Mouse (Mus musculus) liver, embryonic 12.5 days (tissue): ENCODE results near the gene Abcc4. TPM values are rescaled to one million over a fixed set of nuclear protein-coding genes. Genes with fewer than 3 reads are reported as not detected.
A peak's percentile ranks its signal among the peaks of the same experiment; 100 is the strongest.
"Not testable (repeated sequence)": the region's sequence is repeated elsewhere in the genome, so short reads cannot be mapped to it uniquely, and the experiment has no call there.

Experiments used
- ATAC-seq: fragments of 200-750 bp; cut with Nextera tagmentation; 2 replicates; pipeline ENCODE4 v1.8.0; 2017; ENCODE audit warnings: moderate number of reproducible peaks, mild to moderate bottlenecking, moderate library complexity
- H3K27ac ChIP-seq: fragments of 300-500 bp; sonication (generic); 2 replicates; pipeline ENCODE4 v1.5.1; 2016; ENCODE audit warnings: mild to moderate bottlenecking
- H3K27me3 ChIP-seq: fragments of 300-500 bp; sonication (generic); replicated peaks from 2 replicates; pipeline ENCODE4 v1.6.1; 2016; ENCODE audit warnings: mild to moderate bottlenecking, moderate library complexity
- H3K36me3 ChIP-seq: fragments of 300-500 bp; sonication (generic); 2 replicates; pipeline ENCODE4 v1.6.1; 2016; ENCODE audit warnings: mild to moderate bottlenecking, moderate library complexity
- H3K4me1 ChIP-seq: fragments of 300-500 bp; sonication (generic); 2 replicates; pipeline ENCODE4 v1.6.1; 2016
- H3K4me2 ChIP-seq: fragments of 300-500 bp; sonication (generic); 2 replicates; pipeline ENCODE4 v1.6.1; 2016; ENCODE audit warnings: mild to moderate bottlenecking, moderate library complexity
- H3K4me3 ChIP-seq: fragments of 300-500 bp; sonication (generic); 2 replicates; pipeline ENCODE4 v1.5.1; 2016; ENCODE audit warnings: mild to moderate bottlenecking, moderate library complexity
- H3K9ac ChIP-seq: fragments of 300-500 bp; sonication (generic); 2 replicates; pipeline ENCODE4 v1.6.1; 2016; ENCODE audit warnings: mild to moderate bottlenecking, moderate library complexity
- H3K9me3 ChIP-seq: fragments of 300-500 bp; sonication (generic); replicated peaks from 2 replicates; pipeline ENCODE4 v1.6.1; 2016; ENCODE audit warnings: mild to moderate bottlenecking, moderate library complexity
- WGBS: fragments of 180-500 bp; shearing (Covaris S2); methylation state at CpG from one replicate; pipeline ENCODE4 v1.1.7; 2016; ENCODE audit not compliant: insufficient replicate concordance; 5-methylcytosine and 5-hydroxymethylcytosine counted together
- polyA plus RNA-seq: library from polyadenylated mRNA; unstranded; fragments of >200 nt; fragmentation: Nextera tagmentation; extraction: Ambion mirVana; gene quantifications from 2 replicates; pipeline ENCODE4 v1.2.1, GENCODE M21; 2016

Gene Abcc4
- polyA plus RNA-seq, 1 experiment from 2014 or later: 3.0 TPM

- Histone ChIP-seq H3K4me3 (no peak overlapping the region), H3K4me2 (no peak overlapping the region), H3K27me3 (no peaks in the 10 kb centered on the region), H3K9me3 (no peaks in the 10 kb centered on the region), H3K36me3 (no peaks in the 10 kb centered on the region), H3K27ac (no peak overlapping the region), H3K4me1 (peaks cover 29% of the 10 kb centered on the region), H3K9ac (no peak overlapping the region)
- ATAC-seq: no peak
- WGBS: 80% methylated on average over 20 of the region's 20 CpGs
These were observed 54.1 kb downstream of the Abcc4 start for GRCm38 (mm10) chr14:118651704-118652439.

- H3K4me1 ChIP-seq: peaks cover 15% of the 10 kb centered on the region
- H3K4me3 ChIP-seq: no peak overlapping the region
- H3K4me2 ChIP-seq: no peak overlapping the region
- no peak for ATAC-seq
- H3K36me3 ChIP-seq: no peaks in the 10 kb centered on the region
- no peak overlapping the region for H3K27ac ChIP-seq
- WGBS: 90% methylated on average over 2 of the region's 2 CpGs
- no peak overlapping the region for H3K9ac ChIP-seq
- no peaks in the 10 kb centered on the region for H3K27me3 ChIP-seq
- H3K9me3 ChIP-seq: no peaks in the 10 kb centered on the region
These were observed 56.1 kb downstream of the Abcc4 start for GRCm38 (mm10) chr14:118649895-118650256.

GRCm38 (mm10) chr14:118649199-118649894, 56.7 kb downstream of the Abcc4 start:
- ATAC-seq: peak; percentile 71
- Histone ChIP-seq H3K9me3 (no peaks in the 10 kb centered on the region), H3K27ac (no peak overlapping the region), H3K4me3 (no peak overlapping the region), H3K36me3 (no peaks in the 10 kb centered on the region), H3K27me3 (no peaks in the 10 kb centered on the region), H3K9ac (peak overlapping the region; percentile 12; the same call in 1 of the 2 replicates), H3K4me2 (peak overlapping the region; percentile 21; the same call in 1 of the 2 replicates), H3K4me1 (peaks cover 15% of the 10 kb centered on the region)
- WGBS: 32% methylated on average over 7 of the region's 7 CpGs

- peaks cover 38% of the 10 kb centered on the region for H3K4me1 ChIP-seq
- peak overlapping the region; percentile 84 for H3K27ac ChIP-seq
- H3K9me3 ChIP-seq, H3K36me3 ChIP-seq, H3K4me3 ChIP-seq, H3K27me3 ChIP-seq: not testable (repeated sequence)
- ATAC-seq: peak; percentile 82
- peak overlapping the region; percentile 53 for H3K4me2 ChIP-seq
- 53% methylated on average over 13 of the region's 13 CpGs for WGBS
- 0 out of 2 replicates have a peak overlapping the region, but pooled peaks have one; percentile 9 for H3K9ac ChIP-seq
These were observed 63.0 kb downstream of the Abcc4 start for GRCm38 (mm10) chr14:118642940-118643591.

- H3K27ac ChIP-seq: peak overlapping the region; percentile 84
- no peaks in the 10 kb centered on the region for H3K9me3 ChIP-seq
- ATAC-seq: peak; percentile 94
- no peaks in the 10 kb centered on the region for H3K27me3 ChIP-seq
- WGBS: 31% methylated on average over 8 of the region's 8 CpGs
- H3K9ac ChIP-seq: peak overlapping the region; percentile 9; the same call in 1 of the 2 replicates
- H3K4me1 ChIP-seq: peaks cover 38% of the 10 kb centered on the region
- H3K4me3 ChIP-seq: no peak overlapping the region
- H3K36me3 ChIP-seq: no peaks in the 10 kb centered on the region
- H3K4me2 ChIP-seq: peak overlapping the region; percentile 53
These were observed 63.9 kb downstream of the Abcc4 start for GRCm38 (mm10) chr14:118642140-118642539.

GRCm38 (mm10) chr14:118638447-118639275, 67.4 kb downstream of the Abcc4 start:
- Histone ChIP-seq H3K36me3 (no peaks in the 10 kb centered on the region), H3K4me1 (peaks cover 49% of the 10 kb centered on the region), H3K4me2 (peak overlapping the region; percentile 1; the same call in 1 of the 2 replicates), H3K27ac (no peak overlapping the region), H3K9ac (no peak overlapping the region), H3K4me3 (no peak overlapping the region), H3K27me3 (no peaks in the 10 kb centered on the region), H3K9me3 (no peaks in the 10 kb centered on the region)
- no peak for ATAC-seq
- WGBS: 72% methylated on average over 25 of the region's 25 CpGs

- Histone ChIP-seq H3K9ac (no peak overlapping the region), H3K27me3 (no peaks in the 10 kb centered on the region), H3K4me2 (no peak overlapping the region), H3K9me3 (no peaks in the 10 kb centered on the region), H3K4me3 (no peak overlapping the region), H3K27ac (no peak overlapping the region), H3K4me1 (peaks cover 25% of the 10 kb centered on the region), H3K36me3 (no peaks in the 10 kb centered on the region; the same call in 1 of the 2 replicates)
- WGBS: 44% methylated on average over 15 of the region's 15 CpGs
- ATAC-seq: peak; percentile 16; the same call in 1 of the 2 replicates
These were observed 70.4 kb downstream of the Abcc4 start for GRCm38 (mm10) chr14:118635493-118636183.

GRCm38 (mm10) chr14:118629649-118630048, 76.4 kb downstream of the Abcc4 start:
- Histone ChIP-seq H3K9ac (no peak overlapping the region), H3K27ac (no peak overlapping the region), H3K36me3 (no peaks in the 10 kb centered on the region; the same call in 1 of the 2 replicates), H3K4me1 (no peaks in the 10 kb centered on the region), H3K27me3 (no peaks in the 10 kb centered on the region), H3K4me2 (no peak overlapping the region), H3K4me3 (no peak overlapping the region), H3K9me3 (no peaks in the 10 kb centered on the region)
- WGBS: 82% methylated on average over 8 of the region's 8 CpGs
- no peak for ATAC-seq

GRCm38 (mm10) chr14:118621449-118621789, 84.6 kb downstream of the Abcc4 start:
- no peak overlapping the region for H3K9ac ChIP-seq
- H3K36me3 ChIP-seq: no peaks in the 10 kb centered on the region
- no peaks in the 10 kb centered on the region for H3K27me3 ChIP-seq
- WGBS: 46% methylated on average over 3 of the region's 3 CpGs
- H3K4me3 ChIP-seq: no peak overlapping the region
- H3K27ac ChIP-seq: no peak overlapping the region
- no peak overlapping the region for H3K4me2 ChIP-seq
- peaks cover 3% of the 10 kb centered on the region; the same call in 1 of the 2 replicates for H3K4me1 ChIP-seq
- no peaks in the 10 kb centered on the region for H3K9me3 ChIP-seq
- no peak for ATAC-seq

- H3K4me3 ChIP-seq: no peak overlapping the region
- peaks cover 3% of the 10 kb centered on the region; the same call in 1 of the 2 replicates for H3K4me1 ChIP-seq
- 63% methylated on average over 6 of the region's 6 CpGs for WGBS
- no peaks in the 10 kb centered on the region for H3K9me3 ChIP-seq
- H3K9ac ChIP-seq: no peak overlapping the region
- no peak for ATAC-seq
- H3K36me3 ChIP-seq: no peaks in the 10 kb centered on the region
- no peak overlapping the region for H3K4me2 ChIP-seq
- H3K27me3 ChIP-seq: no peaks in the 10 kb centered on the region
- no peak overlapping the region for H3K27ac ChIP-seq
These were observed 85.1 kb downstream of the Abcc4 start for GRCm38 (mm10) chr14:118620773-118621448.
